Comparison of ENCODE assay signal across 16 mouse cellular contexts in the genomic region with DNA sequence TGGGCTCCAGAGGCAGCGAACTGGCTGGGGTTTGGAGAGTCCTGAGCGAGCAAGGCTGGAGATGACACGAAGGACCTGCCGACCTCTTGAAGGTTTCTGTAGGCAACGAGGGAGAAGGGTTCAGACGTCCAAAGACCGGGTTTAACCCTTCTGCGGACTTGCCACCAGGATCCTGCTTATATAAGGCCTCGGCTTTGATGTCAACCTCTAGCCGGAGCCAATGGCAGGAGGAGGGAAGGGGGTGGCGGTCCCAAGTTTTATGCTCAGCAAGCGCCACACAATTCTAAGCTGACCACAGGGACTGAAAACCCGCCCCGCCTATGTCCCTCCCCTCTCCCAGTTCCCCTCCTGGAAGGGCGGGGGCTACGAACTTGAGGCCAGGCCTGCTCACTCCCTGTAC. TPM values are rescaled to one million over a fixed set of nuclear protein-coding genes. Genes with fewer than 3 reads are reported as not detected.
DNase-seq lines count a peak whose midpoint lies in the region; ATAC-seq lines count a peak whose summit lies in the region.
"Had no signal": no experiment of that assay in that cellular context is flagged by ENCODE, and none has a peak within 500 bp of the region (broad histone marks: within the 10 kb centered on the region; RNA-seq: fewer than 3 reads in every experiment).

No protein-coding gene starts in this region.

- 13% methylated on average over 16 of the region's 16 CpGs for WGBS in kidney, embryonic 14.5 days
- WGBS in embryonic facial prominence, embryonic 15.5 days, result 24% methylated on average over 16 of the region's 16 CpGs
- 7% methylated on average over 16 of the region's 16 CpGs for WGBS in neural tube, embryonic 15.5 days

- peak; percentile 44; the same call in 1 of the 2 replicates for ATAC-seq in kidney, embryonic 14.5 days (ENCODE audit: low FRiP score, low TSS enrichment)
- 0 out of 2 replicates have a peak, but pooled peaks have one; percentile 34 for ATAC-seq in embryonic facial prominence, embryonic 15.5 days (ENCODE audit: insufficient number of reproducible peaks, low FRiP score, low TSS enrichment, low read depth)
- ATAC-seq in neural tube, embryonic 15.5 days (ENCODE audit: low FRiP score), result no peak
- no peak for ATAC-seq in erythroid progenitor cell, adult 5-6 weeks (replicated peaks; ENCODE audit: low FRiP score, poor library complexity, severe bottlenecking)
- ATAC-seq: forebrain, embryonic 13.5 days had no signal

- DNase-seq in embryo, embryonic 10 days (ENCODE audit: low spot score), result peak; percentile 54
- no peak for DNase-seq in embryo, embryonic 9.5 days (ENCODE audit: extremely low spot score)
- no peak for DNase-seq in kidney, postnatal 14 days
- no peak for DNase-seq in frontal cortex, postnatal 14 days (ENCODE audit: low spot score in 2 of 2)
- DNase-seq: cerebellum, postnatal 36 days; gastrocnemius, postnatal 36 days; kidney, postnatal 36 days; thymus, adult 18-20 months had no signal

- no peak overlapping the region for H3K9ac ChIP-seq in kidney, embryonic 14.5 days (ENCODE audit: low read depth, low read length)
- no peak overlapping the region for H3K9ac ChIP-seq in embryonic facial prominence, embryonic 15.5 days
- no peak overlapping the region for H3K9ac ChIP-seq in neural tube, embryonic 15.5 days (replicated peaks)
- H3K9ac ChIP-seq: forebrain, embryonic 13.5 days had no signal

- H3K4me1 ChIP-seq in kidney, embryonic 14.5 days (ENCODE audit: control insufficient read depth, insufficient read depth, low read length), result peaks cover 11% of the 10 kb centered on the region
- H3K4me1 ChIP-seq in embryonic facial prominence, embryonic 15.5 days, result peaks cover 33% of the 10 kb centered on the region
- peaks cover 32% of the 10 kb centered on the region for H3K4me1 ChIP-seq in neural tube, embryonic 15.5 days

- H3K4me3 ChIP-seq in kidney, embryonic 14.5 days (ENCODE audit: low read length), result peak overlapping the region; percentile 3; the same call in 1 of the 2 replicates
- H3K4me3 ChIP-seq in embryonic facial prominence, embryonic 15.5 days (replicated peaks), result 0 out of 2 replicates have a peak overlapping the region, but pooled peaks have one; percentile 5
- no peak overlapping the region for H3K4me3 ChIP-seq in neural tube, embryonic 15.5 days (replicated peaks)
- H3K4me3 ChIP-seq: forebrain, embryonic 13.5 days had no signal

- no peaks in the 10 kb centered on the region for H3K36me3 ChIP-seq in kidney, embryonic 14.5 days (ENCODE audit: control insufficient read depth, insufficient read depth, low read length)
- H3K36me3 ChIP-seq in embryonic facial prominence, embryonic 15.5 days, result no peaks in the 10 kb centered on the region
- H3K36me3 ChIP-seq in neural tube, embryonic 15.5 days, result no peaks in the 10 kb centered on the region

- H3K9me3 ChIP-seq in kidney, embryonic 14.5 days (ENCODE audit: control insufficient read depth, low read length), result no peaks in the 10 kb centered on the region
- no peaks in the 10 kb centered on the region for H3K9me3 ChIP-seq in embryonic facial prominence, embryonic 15.5 days (replicated peaks)
- H3K9me3 ChIP-seq in neural tube, embryonic 15.5 days (replicated peaks), result no peaks in the 10 kb centered on the region
- H3K9me3 ChIP-seq: forebrain, embryonic 13.5 days had no signal

- no peak overlapping the region for H3K27ac ChIP-seq in kidney, embryonic 14.5 days (ENCODE audit: low read depth, low read length)
- no peak overlapping the region for H3K27ac ChIP-seq in embryonic facial prominence, embryonic 15.5 days (replicated peaks)
- H3K27ac ChIP-seq in neural tube, embryonic 15.5 days (replicated peaks), result no peak overlapping the region
- H3K27ac ChIP-seq: forebrain, embryonic 13.5 days had no signal

- no peak overlapping the region for H3K4me2 ChIP-seq in kidney, embryonic 14.5 days (replicated peaks; ENCODE audit: low read depth, low read length)
- no peak overlapping the region for H3K4me2 ChIP-seq in embryonic facial prominence, embryonic 15.5 days (replicated peaks)
- H3K4me2 ChIP-seq in neural tube, embryonic 15.5 days, result 0 out of 2 replicates have a peak overlapping the region, but pooled peaks have one; percentile 1
- H3K4me2 ChIP-seq: forebrain, embryonic 13.5 days had no signal

- H3K27me3 ChIP-seq in kidney, embryonic 14.5 days (ENCODE audit: control insufficient read depth, insufficient read depth, low read length), result peaks cover 92% of the 10 kb centered on the region
- peaks cover 97% of the 10 kb centered on the region for H3K27me3 ChIP-seq in embryonic facial prominence, embryonic 15.5 days
- H3K27me3 ChIP-seq in neural tube, embryonic 15.5 days (replicated peaks), result peaks cover 91% of the 10 kb centered on the region

RNA-seq across cellular contexts. Expression of a gene that starts 0.8 kb away (rescaled TPM):
- not detected in 2 replicates for polyA plus RNA-seq in kidney, embryonic 14.5 days (2014; fragmentation: Nextera tagmentation; extraction: Ambion mirVana)
- polyA plus RNA-seq in embryonic facial prominence, embryonic 15.5 days (2015; fragmentation: Nextera tagmentation; extraction: Ambion mirVana), result 0.62 and 0.69 TPM in 2 replicates
- 4.2 TPM in 1 of 2 replicates, not detected in the other for polyA plus RNA-seq in neural tube, embryonic 15.5 days (2015; fragmentation: Nextera tagmentation; extraction: Ambion mirVana)
- total RNA-seq in erythroid progenitor cell, adult 5-6 weeks (2015; ENCODE audit: low replicate concordance), result not detected in 2 replicates
- total RNA-seq in erythroid progenitor cell, adult 5-6 weeks (2017; ENCODE audit: low replicate concordance), result not detected in 2 replicates
- total RNA-seq: gastrocnemius, postnatal 36 days; left cerebral cortex, adult 18-20 months; megakaryocyte progenitor cell, adult 5-6 weeks; MEL had no signal
- polyA plus RNA-seq: forebrain, embryonic 13.5 days had no signal

RNA-seq across cellular contexts. Expression of a gene that starts 30.4 kb away (rescaled TPM):
- polyA plus RNA-seq in kidney, embryonic 14.5 days (2014; fragmentation: Nextera tagmentation; extraction: Ambion mirVana), result 15.0 and 19.0 TPM in 2 replicates
- 13.2 and 14.0 TPM in 2 replicates for polyA plus RNA-seq in embryonic facial prominence, embryonic 15.5 days (2015; fragmentation: Nextera tagmentation; extraction: Ambion mirVana)
- 9.7 and 12.4 TPM in 2 replicates for polyA plus RNA-seq in neural tube, embryonic 15.5 days (2015; fragmentation: Nextera tagmentation; extraction: Ambion mirVana)
- total RNA-seq in erythroid progenitor cell, adult 5-6 weeks (2015; ENCODE audit: low replicate concordance), result 1.8 and 11.7 TPM in 2 replicates
- total RNA-seq in erythroid progenitor cell, adult 5-6 weeks (2017; ENCODE audit: low replicate concordance), result 1.3 and 5.9 TPM in 2 replicates

Comparison
In these comparisons a context has a peak if more than half of its experiments do, and no peak if none do; other contexts are left out.
1. ATAC-seq: peak in kidney, embryonic 14.5 days (single experiment) and embryonic facial prominence, embryonic 15.5 days (single experiment); none in neural tube, embryonic 15.5 days (single experiment) and erythroid progenitor cell, adult 5-6 weeks (single experiment).